Mouse (Mus musculus) induced T-regulatory cell, adult 2 months (primary cell): ENCODE measurements at regions not wholly inside any gene's neighbourhood (a gene's known extent, or its start where the extent isn't known, plus 50 kb on each side); places are given as distances from the start of the nearest gene placed in this dataset.
"Not testable (repeated sequence)": the region's sequence is repeated elsewhere in the genome, so short reads cannot be mapped to it uniquely, and the experiment has no call there.

Source experiments
- DNase-seq: peaks from one replicate; pipeline ENCODE4 v3.0.0-alpha.2; 2012; ENCODE audit warnings: low read depth

- DNase-seq = not testable (repeated sequence)
These were observed 352.3 kb upstream of the Snrpn start for GRCm38 (mm10) chr7:60492028-60492995.

GRCm38 (mm10) chr7:60487839-60488454 is 347.9 kb upstream of the Snrpn start:
- DNase-seq = peak; percentile 2

GRCm38 (mm10) chr7:60450074-60450603 is 310.1 kb upstream of the Snrpn start:
- not testable (repeated sequence) for DNase-seq

- not testable (repeated sequence) for DNase-seq
These were observed 309.4 kb upstream of the Snrpn start for GRCm38 (mm10) chr7:60449239-60450073.

- DNase-seq = no peak
These were observed 298.8 kb upstream of the Snrpn start for GRCm38 (mm10) chr7:60438781-60439180.

- peak; percentile 5 for DNase-seq
These were observed 251.2 kb upstream of the Snrpn start for GRCm38 (mm10) chr7:60391011-60391863.

GRCm38 (mm10) chr7:60386957-60387356 is 246.9 kb upstream of the Snrpn start:
- peak; percentile 0 for DNase-seq

GRCm38 (mm10) chr7:60374001-60374400 is 234.0 kb upstream of the Snrpn start:
- not testable (repeated sequence) for DNase-seq

- not testable (repeated sequence) for DNase-seq
These were observed 212.2 kb upstream of the Snrpn start for GRCm38 (mm10) chr7:60352206-60352605.
